Mouse (Mus musculus) CH12.LX (cell line): ENCODE results near the gene Agtpbp1. TPM values are rescaled to one million over a fixed set of nuclear protein-coding genes. Genes with fewer than 3 reads are reported as not detected.

Experiments
- DNase-seq: peaks from one replicate; pipeline ENCODE4 v3.0.0-alpha.2; 2013; ENCODE audit errors: extremely low read depth
- H3K27ac ChIP-seq: 2 replicates; pipeline ENCODE4 v1.5.1; 2012; ENCODE audit warnings: low read depth, mild to moderate bottlenecking, control low read depth, moderate library complexity; ENCODE audit not compliant: insufficient read depth
- H3K27me3 ChIP-seq: replicated peaks from 2 replicates; pipeline ENCODE3; 2012; ENCODE audit warnings: inconsistent platforms
- H3K36me3 ChIP-seq, 2 experiments: replicated peaks in 1 of 2; 2 replicates each; pipeline versions ENCODE3 to v1.6.1; 2012; ENCODE audit warnings: inconsistent platforms in 1 of 2, low read length in 1 of 2, mild to moderate bottlenecking in 1 of 2, mixed read lengths in 1 of 2, moderate library complexity in 1 of 2; ENCODE audit not compliant: control insufficient read depth in 1 of 2, insufficient read depth in 1 of 2
- H3K4me1 ChIP-seq, 2 experiments: 2 replicates each; pipeline ENCODE4 v1.6.1; 2012; ENCODE audit warnings: inconsistent platforms in 1 of 2, moderate library complexity in 1 of 2; ENCODE audit not compliant: insufficient read depth in 2 of 2, control insufficient read depth in 1 of 2
- H3K4me2 ChIP-seq: 2 replicates; pipeline ENCODE4 v1.6.1; 2012; ENCODE audit warnings: low read depth, mild to moderate bottlenecking, control low read depth; ENCODE audit not compliant: poor library complexity, insufficient read depth, severe bottlenecking
- H3K4me3 ChIP-seq, 3 experiments: fragments of 150-350 bp in 1 of 3; sonication (generic) in 1 of 3; replicated peaks in 1 of 3; 2 replicates each; pipeline versions ENCODE3 to v1.5.1; 2011 to 2012; ENCODE audit warnings: low read depth in 2 of 3, low read length in 2 of 3, mild to moderate bottlenecking in 2 of 3, moderate library complexity in 2 of 3, control low read depth in 1 of 3, improper control_type of control experiment in 1 of 3, inconsistent platforms in 1 of 3, mixed read lengths in 1 of 3; ENCODE audit not compliant: poor library complexity in 1 of 3
- H3K79me2 ChIP-seq: replicated peaks from 2 replicates; pipeline ENCODE4 v1.6.1; 2012; ENCODE audit warnings: mild to moderate bottlenecking, moderate library complexity; ENCODE audit not compliant: control insufficient read depth, poor library complexity, insufficient read depth, severe bottlenecking; ENCODE audit errors: extremely low read depth
- H3K9ac ChIP-seq: 2 replicates; pipeline ENCODE4 v1.6.1; 2012; ENCODE audit warnings: low read depth, mild to moderate bottlenecking, control low read depth, moderate library complexity; ENCODE audit not compliant: insufficient read depth
- H3K9me3 ChIP-seq: replicated peaks from 2 replicates; pipeline ENCODE3; 2012; ENCODE audit warnings: low read length, inconsistent platforms, mixed read lengths
- BHLHE40 ChIP-seq: IDR thresholded peaks from 2 replicates; pipeline ENCODE4 v1.6.1; 2011; ENCODE audit warnings: mild to moderate bottlenecking, low read depth, low read length, improper control_type of control experiment
- CHD2 ChIP-seq: IDR thresholded peaks from 2 replicates; pipeline ENCODE4 v1.6.1; 2011; ENCODE audit warnings: low read length, improper control_type of control experiment
- E2F4 ChIP-seq: IDR thresholded peaks from 2 replicates; pipeline ENCODE4 v1.6.1; 2011; ENCODE audit warnings: low read depth, low read length, improper control_type of control experiment; ENCODE audit not compliant: insufficient replicate concordance
- ELF1 ChIP-seq: IDR thresholded peaks from 2 replicates; pipeline ENCODE4 v1.6.1; 2014; ENCODE audit warnings: low read depth, mild to moderate bottlenecking, inconsistent platforms, low read length, improper control_type of control experiment
- ETS1 ChIP-seq: conservative IDR thresholded peaks from 2 replicates; pipeline ENCODE4 v1.6.1; 2012; ENCODE audit warnings: low read depth, mild to moderate bottlenecking, inconsistent platforms, low read length, improper control_type of control experiment, moderate library complexity
- GABPA ChIP-seq: IDR thresholded peaks from 2 replicates; pipeline ENCODE4 v1.6.1; 2012; ENCODE audit warnings: low read depth, low read length, improper control_type of control experiment, inconsistent platforms; ENCODE audit not compliant: insufficient replicate concordance
- HCFC1 ChIP-seq: IDR thresholded peaks from 2 replicates; pipeline ENCODE4 v1.6.1; 2012; ENCODE audit warnings: low read depth, mild to moderate bottlenecking, inconsistent platforms, low read length, improper control_type of control experiment
- JUN ChIP-seq: IDR thresholded peaks from 2 replicates; pipeline ENCODE4 v1.6.1; 2011; ENCODE audit warnings: low read depth, mild to moderate bottlenecking, low read length, improper control_type of control experiment, moderate library complexity; ENCODE audit not compliant: insufficient read depth
- JUND ChIP-seq: conservative IDR thresholded peaks from 2 replicates; pipeline ENCODE4 v1.6.1; 2011; ENCODE audit warnings: low read depth, low read length, improper control_type of control experiment
- MAX ChIP-seq: IDR thresholded peaks from 2 replicates; pipeline ENCODE4 v1.6.1; 2011; ENCODE audit warnings: low read length, improper control_type of control experiment
- MAZ ChIP-seq: IDR thresholded peaks from 2 replicates; pipeline ENCODE4 v1.6.1; 2012; ENCODE audit warnings: low read depth, mild to moderate bottlenecking, inconsistent platforms, low read length, improper control_type of control experiment, moderate library complexity
- MEF2A ChIP-seq: IDR thresholded peaks from 2 replicates; pipeline ENCODE4 v1.6.1; 2014; ENCODE audit warnings: low read depth, mild to moderate bottlenecking, inconsistent platforms, low read length, improper control_type of control experiment, borderline replicate concordance
- MXI1 ChIP-seq: IDR thresholded peaks from 2 replicates; pipeline ENCODE4 v1.6.1; 2011; ENCODE audit warnings: mild to moderate bottlenecking, low read depth, low read length, improper control_type of control experiment
- NELFE ChIP-seq: IDR thresholded peaks from 2 replicates; pipeline ENCODE4 v1.6.1; 2011; ENCODE audit warnings: low read depth, low read length, improper control_type of control experiment
- POLR2AphosphoS2 ChIP-seq: IDR thresholded peaks from 2 replicates; pipeline ENCODE4 v1.6.1; 2011; ENCODE audit warnings: low read depth, low read length, improper control_type of control experiment
- RAD21 ChIP-seq: IDR thresholded peaks from 2 replicates; pipeline ENCODE4 v1.6.1; 2011; ENCODE audit warnings: low read depth, mild to moderate bottlenecking, low read length, improper control_type of control experiment, moderate library complexity
- RCOR1 ChIP-seq: conservative IDR thresholded peaks from 2 replicates; pipeline ENCODE4 v1.6.1; 2012; ENCODE audit warnings: low read depth, mild to moderate bottlenecking, inconsistent platforms, low read length, improper control_type of control experiment
- SMC3 ChIP-seq: IDR thresholded peaks from 2 replicates; pipeline ENCODE4 v1.6.1; 2011; ENCODE audit warnings: low read depth, low read length, improper control_type of control experiment
- TBP ChIP-seq: conservative IDR thresholded peaks from 2 replicates; pipeline ENCODE4 v1.6.1; 2011; ENCODE audit warnings: low read depth, low read length, improper control_type of control experiment
- UBTF ChIP-seq: IDR thresholded peaks from 2 replicates; pipeline ENCODE4 v1.6.1; 2012; ENCODE audit warnings: low read depth, mild to moderate bottlenecking, inconsistent platforms, low read length, improper control_type of control experiment, moderate library complexity
- USF1 ChIP-seq: IDR thresholded peaks from 2 replicates; pipeline ENCODE4 v1.6.1; 2014; ENCODE audit warnings: low read depth, mild to moderate bottlenecking, inconsistent platforms, low read length, improper control_type of control experiment
- USF2 ChIP-seq: conservative IDR thresholded peaks from 2 replicates; pipeline ENCODE4 v1.6.1; 2011; ENCODE audit warnings: low read depth, low read length, improper control_type of control experiment
- ZKSCAN1 ChIP-seq: IDR thresholded peaks from 2 replicates; pipeline ENCODE4 v1.6.1; 2012; ENCODE audit warnings: low read depth, inconsistent platforms, low read length, improper control_type of control experiment, borderline replicate concordance
- ZMIZ1 ChIP-seq: IDR thresholded peaks from 2 replicates; pipeline ENCODE4 v1.6.1; 2012; ENCODE audit warnings: low read depth, mild to moderate bottlenecking, inconsistent platforms, low read length, improper control_type of control experiment
- ZNF384 ChIP-seq: IDR thresholded peaks from 2 replicates; pipeline ENCODE4 v1.6.1; 2012; ENCODE audit warnings: low read depth, low read length, improper control_type of control experiment, inconsistent platforms
- dilution Hi-C: fragments of 300-500 bp; cut with MboI; formaldehyde crosslinking; loops from 2 replicates; pipeline ENCODE4 v1.14.3; 2020; ENCODE audit warnings: low sequenced_read_pairs; ENCODE audit not compliant: extremely low pct_unique_long_range_greater_than_20kb, extremely low pct_ligation_motif_present
- in situ Hi-C: fragments of 300-500 bp; cut with MboI; formaldehyde crosslinking; loops from 3 replicates; pipeline ENCODE4 v1.14.3; 2019; ENCODE audit warnings: low sequenced_read_pairs, low pct_ligation_motif_present, low pct_unique_long_range_greater_than_20kb, mixed read lengths
- polyA plus RNA-seq: library from polyadenylated mRNA; unstranded; fragments of >175 nt; gene quantifications from 2 replicates; pipeline ENCODE4 v1.2.1, GENCODE M21; 2012; ENCODE audit warnings: low read depth; ENCODE audit not compliant: insufficient read length
- total RNA-seq, 2 experiments: library from RNA; depleted of rRNA; stranded (reverse); fragments of 300-350 nt in 1 of 2; fragments of >200 nt in 1 of 2; gene quantifications; 2 replicates each; pipeline ENCODE4 v1.2.3; 2012 to 2014

Gene Agtpbp1
- total and polyA plus RNA-seq, 3 experiments: 15.7 to 21.5 (median 19.5) TPM

DNA sequence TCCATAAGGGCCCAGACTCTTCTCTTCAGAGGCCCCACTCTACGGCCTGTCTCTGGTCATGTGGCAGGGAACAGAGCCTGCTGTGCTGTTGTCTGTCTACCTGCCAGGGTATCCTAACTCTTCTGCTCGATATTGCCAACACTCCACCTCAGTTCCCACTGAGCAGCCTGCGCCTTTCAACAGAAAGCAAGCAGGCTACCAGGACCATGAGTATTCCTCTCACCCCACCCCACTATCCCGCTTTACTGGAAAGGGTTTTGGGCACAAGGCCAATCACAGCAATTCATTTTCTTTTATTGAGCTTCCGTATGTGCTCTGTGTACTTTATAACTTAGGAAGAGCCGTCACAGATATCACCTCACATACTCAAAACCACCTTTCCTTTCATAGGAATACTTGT lies 131.4 kb downstream of the Agtpbp1 start:
- Histone ChIP-seq H3K36me3 (peaks cover 9 to 52% of the 10 kb centered on the region in 2 experiments), H3K9me3 (no peaks in the 10 kb centered on the region), H3K4me2 (no peak overlapping the region), H3K9ac (no peak overlapping the region), H3K27ac (no peak overlapping the region), H3K4me1 (peaks cover 2 to 14% of the 10 kb centered on the region in 2 experiments; a peak in 2 of 4 replicates), H3K4me3 (no peak overlapping the region), H3K27me3 (no peaks in the 10 kb centered on the region), H3K79me2 (no peaks in the 10 kb centered on the region)
- no peak for DNase-seq
- TF ChIP-seq GABPA: no peak
- no peak for TF ChIP-seq HCFC1
- no peak for TF ChIP-seq RCOR1
- TF ChIP-seq JUND: no peak
- no peak for TF ChIP-seq ZNF384
- no peak for TF ChIP-seq ZKSCAN1
- TF ChIP-seq MAZ: no peak
- TF ChIP-seq TBP: no peak
- TF ChIP-seq MXI1: no peak
- no peak for TF ChIP-seq USF1
- no peak for TF ChIP-seq NELFE
- TF ChIP-seq E2F4: no peak
- in situ Hi-C loops (no loop called here), dilution Hi-C loops (no loop called here)

DNA sequence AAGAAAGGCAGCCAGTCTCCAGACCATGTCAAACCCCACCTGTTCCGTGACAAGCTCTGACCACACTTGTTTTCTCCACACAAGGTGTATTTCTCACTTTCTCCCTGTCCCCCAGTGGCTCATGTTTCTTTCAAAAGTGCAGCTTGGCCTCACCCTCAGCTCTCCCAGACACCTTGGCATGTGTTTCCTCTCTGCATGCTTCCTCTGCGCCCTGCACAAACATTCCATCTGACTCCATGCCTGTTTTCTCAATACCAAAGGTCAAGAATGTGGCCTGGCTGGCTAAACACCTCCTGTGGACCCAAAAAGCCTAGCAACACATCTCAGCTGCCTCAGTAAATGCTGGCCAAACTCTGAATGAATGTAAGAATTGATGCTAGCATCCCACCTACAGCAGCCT lies 132.0 kb downstream of the Agtpbp1 start:
- H3K9me3 ChIP-seq: no peaks in the 10 kb centered on the region
- H3K4me2 ChIP-seq: no peak overlapping the region
- TF ChIP-seq MAZ: no peak
- TF ChIP-seq HCFC1: no peak
- no peak for TF ChIP-seq ZNF384
- TF ChIP-seq RCOR1: no peak
- no peak for TF ChIP-seq MEF2A
- TF ChIP-seq TBP: no peak
- no peak for TF ChIP-seq ETS1
- TF ChIP-seq UBTF: no peak
- no peak for TF ChIP-seq MAX
- no peak for TF ChIP-seq ZMIZ1
- no peak for TF ChIP-seq BHLHE40
- TF ChIP-seq SMC3: no peak
- TF ChIP-seq POLR2AphosphoS2: no peak
- no peak for TF ChIP-seq ELF1
- TF ChIP-seq USF2: no peak
- no peak for TF ChIP-seq RAD21
- TF ChIP-seq JUN: no peak
- TF ChIP-seq CHD2: no peak
- H3K4me3 ChIP-seq: no peak overlapping the region
- H3K4me1 ChIP-seq: peaks cover 2 to 14% of the 10 kb centered on the region in 2 experiments; a peak in 2 of 4 replicates
- in situ Hi-C loops (no loop called here), dilution Hi-C loops (no loop called here)
- DNase-seq: no peak
- no peaks in the 10 kb centered on the region for H3K79me2 ChIP-seq
- H3K9ac ChIP-seq: no peak overlapping the region
- H3K36me3 ChIP-seq: peaks cover 9 to 50% of the 10 kb centered on the region in 2 experiments
- H3K27ac ChIP-seq: no peak overlapping the region
- H3K27me3 ChIP-seq: no peaks in the 10 kb centered on the region
